Mouse (Mus musculus) neural tube, embryonic 15.5 days (tissue): ENCODE measurements around the gene Mpzl1. TPM values are rescaled to one million over a fixed set of nuclear protein-coding genes. Genes with fewer than 3 reads are reported as not detected.
A peak's percentile ranks its signal among the peaks of the same experiment; 100 is the strongest.

Experiments used
- ATAC-seq: fragments of 200-750 bp; cut with Nextera tagmentation; 2 replicates; pipeline ENCODE4 v1.8.0; 2017; ENCODE audit warnings: mild to moderate bottlenecking, moderate TSS enrichment, moderate library complexity; ENCODE audit not compliant: low FRiP score
- H3K27ac ChIP-seq: fragments of 300-500 bp; sonication (generic); replicated peaks from 2 replicates; pipeline ENCODE4 v1.5.1; 2015; ENCODE audit warnings: mild to moderate bottlenecking, inconsistent platforms
- H3K27me3 ChIP-seq: fragments of 300-500 bp; sonication (generic); replicated peaks from 2 replicates; pipeline ENCODE4 v1.6.1; 2015; ENCODE audit warnings: inconsistent platforms
- H3K36me3 ChIP-seq: fragments of 300-500 bp; sonication (generic); 2 replicates; pipeline ENCODE4 v1.6.1; 2015; ENCODE audit warnings: inconsistent platforms
- H3K4me1 ChIP-seq: fragments of 300-500 bp; sonication (generic); 2 replicates; pipeline ENCODE4 v1.6.1; 2015; ENCODE audit warnings: inconsistent platforms
- H3K4me2 ChIP-seq: fragments of 300-500 bp; sonication (generic); 2 replicates; pipeline ENCODE4 v1.6.1; 2015; ENCODE audit warnings: inconsistent platforms, mild to moderate bottlenecking, moderate library complexity
- H3K4me3 ChIP-seq: fragments of 300-500 bp; sonication (generic); replicated peaks from 2 replicates; pipeline ENCODE4 v1.5.1; 2015; ENCODE audit warnings: mild to moderate bottlenecking, inconsistent platforms
- H3K9ac ChIP-seq: fragments of 300-500 bp; sonication (generic); replicated peaks from 2 replicates; pipeline ENCODE4 v1.6.1; 2015; ENCODE audit warnings: mild to moderate bottlenecking, inconsistent platforms
- H3K9me3 ChIP-seq: fragments of 300-500 bp; sonication (generic); replicated peaks from 2 replicates; pipeline ENCODE4 v1.6.1; 2016; ENCODE audit warnings: inconsistent platforms
- WGBS: fragments of 180-500 bp; shearing (Covaris S2); methylation state at CpG from one replicate; pipeline ENCODE4 v1.1.7; 2015; ENCODE audit warnings: mixed read lengths; 5-methylcytosine and 5-hydroxymethylcytosine counted together
- polyA plus RNA-seq: library from polyadenylated mRNA; unstranded; fragments of >200 nt; fragmentation: Nextera tagmentation; extraction: Ambion mirVana; gene quantifications from 2 replicates; pipeline ENCODE4 v1.2.1, GENCODE M21; 2015

Gene Mpzl1
- polyA plus RNA-seq, 1 experiment from 2014 or later = 163 TPM

DNA sequence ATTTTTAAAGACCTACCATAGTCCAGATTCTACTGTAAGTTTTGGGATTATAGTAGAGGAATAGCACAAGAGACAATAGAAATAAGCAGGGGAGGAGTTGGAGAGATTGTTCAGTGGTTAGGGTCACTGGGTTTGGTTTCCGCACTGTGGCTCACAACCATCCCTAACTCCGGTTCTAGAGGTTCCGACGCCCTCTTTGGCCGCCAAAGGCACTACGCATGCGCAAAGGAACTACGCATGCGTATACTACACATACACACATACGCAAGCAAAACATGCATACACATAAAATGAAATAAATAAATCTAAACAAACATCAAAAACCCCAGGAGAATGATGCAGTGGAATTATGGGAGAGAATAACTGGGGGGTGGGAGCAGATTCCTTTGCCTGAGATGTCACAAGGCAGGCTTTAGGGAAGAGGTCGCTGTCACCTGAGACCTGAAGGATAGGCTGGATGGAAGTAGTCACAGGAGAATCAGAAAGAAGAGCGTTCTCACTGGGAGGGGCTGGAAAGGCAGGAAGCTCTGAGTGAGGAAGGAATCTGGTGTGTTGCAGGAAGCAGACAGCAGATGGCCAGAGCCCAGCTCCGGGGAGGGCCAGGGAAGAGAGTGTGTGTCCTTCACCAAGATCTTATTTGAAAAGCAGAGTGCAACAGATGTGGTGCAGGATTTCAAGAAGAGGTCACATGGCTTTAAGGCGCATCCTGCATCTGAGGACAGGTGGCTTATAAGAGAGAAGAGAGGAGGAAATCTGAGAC is 19.0 kb upstream of the Mpzl1 start:
- Histone ChIP-seq H3K4me3 (no peak overlapping the region), H3K9ac (no peak overlapping the region), H3K27me3 (no peaks in the 10 kb centered on the region), H3K4me1 (no peaks in the 10 kb centered on the region), H3K4me2 (no peak overlapping the region), H3K9me3 (no peaks in the 10 kb centered on the region), H3K36me3 (no peaks in the 10 kb centered on the region), H3K27ac (no peak overlapping the region)
- WGBS = 88% methylated on average over 14 of the region's 14 CpGs
- no peak for ATAC-seq

DNA sequence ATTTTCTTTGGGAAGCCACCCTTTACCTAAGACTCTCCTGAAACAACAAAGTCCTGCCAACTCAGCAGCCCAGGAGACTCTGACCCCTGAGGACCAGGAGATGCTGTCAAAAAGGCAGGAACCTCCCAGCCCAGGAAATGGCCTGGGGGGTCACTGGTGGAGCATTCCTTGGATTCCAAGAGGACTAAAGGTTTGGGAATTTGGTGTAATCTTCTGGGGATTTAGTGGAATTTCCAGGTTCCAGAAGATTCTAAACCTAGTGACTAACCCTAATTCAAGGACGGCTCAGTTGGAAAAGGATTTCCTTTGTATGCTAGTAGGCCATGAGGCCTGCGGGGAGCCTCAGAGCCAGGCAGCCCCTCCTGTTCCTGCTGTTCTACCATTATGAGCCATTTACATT is 18.2 kb upstream of the Mpzl1 start:
- no peak overlapping the region for H3K9ac ChIP-seq
- no peaks in the 10 kb centered on the region for H3K9me3 ChIP-seq
- no peaks in the 10 kb centered on the region for H3K4me1 ChIP-seq
- no peak overlapping the region for H3K4me2 ChIP-seq
- H3K36me3 ChIP-seq = no peaks in the 10 kb centered on the region
- 67% methylated on average over 2 of the region's 2 CpGs for WGBS
- no peaks in the 10 kb centered on the region for H3K27me3 ChIP-seq
- H3K27ac ChIP-seq = no peak overlapping the region
- ATAC-seq = no peak
- no peak overlapping the region for H3K4me3 ChIP-seq

DNA sequence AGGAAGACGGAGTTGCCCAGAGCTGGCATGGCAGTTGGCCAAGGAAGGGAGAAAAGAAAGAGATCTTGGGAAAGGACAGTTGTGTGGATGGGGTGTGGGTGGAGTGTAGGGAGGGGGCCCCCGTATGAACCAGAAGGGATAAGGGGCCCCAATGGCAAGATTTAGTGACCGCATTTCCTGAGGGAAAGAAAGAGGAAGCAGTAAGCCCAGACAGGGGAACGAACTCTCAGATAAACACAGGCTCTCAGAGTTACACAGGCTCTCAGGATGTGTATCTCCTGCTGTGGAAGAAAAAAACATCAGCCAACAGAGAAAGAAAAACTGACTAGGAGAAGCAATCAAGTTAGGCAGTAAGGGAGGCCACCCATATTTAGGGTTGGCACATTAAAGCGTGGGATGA is 16.8 kb upstream of the Mpzl1 start:
- Histone ChIP-seq H3K9ac (no peak overlapping the region), H3K27me3 (no peaks in the 10 kb centered on the region), H3K4me3 (no peak overlapping the region), H3K9me3 (no peaks in the 10 kb centered on the region), H3K4me2 (no peak overlapping the region), H3K4me1 (no peaks in the 10 kb centered on the region), H3K36me3 (no peaks in the 10 kb centered on the region), H3K27ac (no peak overlapping the region)
- WGBS = 57% methylated on average over 5 of the region's 5 CpGs
- ATAC-seq = no peak

DNA sequence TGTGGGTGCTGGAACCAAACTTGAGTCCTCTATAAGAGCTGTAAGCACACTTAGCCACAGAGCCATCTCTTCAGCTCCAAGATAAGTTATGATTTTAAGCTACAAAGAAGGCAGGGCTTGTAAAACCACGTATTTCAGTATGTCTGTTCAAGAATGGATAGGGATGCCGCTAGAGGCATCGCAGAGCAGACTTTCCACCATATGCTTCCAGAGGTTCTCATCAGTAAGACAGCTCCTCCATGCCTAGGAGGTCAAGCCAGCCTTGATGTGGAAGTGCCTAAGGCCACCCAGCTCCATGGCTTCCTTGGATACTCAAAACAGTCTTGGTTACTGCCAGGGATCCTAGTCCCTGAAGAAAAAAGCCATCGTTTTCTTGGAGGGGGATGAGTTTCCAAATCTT is 10.8 kb upstream of the Mpzl1 start:
- Histone ChIP-seq H3K36me3 (no peaks in the 10 kb centered on the region), H3K4me1 (0 out of 2 replicates have a peak, but pooled peaks cover 5% of the 10 kb centered on the region), H3K9ac (no peak overlapping the region), H3K27ac (no peak overlapping the region), H3K27me3 (no peaks in the 10 kb centered on the region), H3K4me2 (no peak overlapping the region), H3K9me3 (no peaks in the 10 kb centered on the region), H3K4me3 (no peak overlapping the region)
- ATAC-seq = no peak
- WGBS = 75% methylated on average over 4 of the region's 4 CpGs

DNA sequence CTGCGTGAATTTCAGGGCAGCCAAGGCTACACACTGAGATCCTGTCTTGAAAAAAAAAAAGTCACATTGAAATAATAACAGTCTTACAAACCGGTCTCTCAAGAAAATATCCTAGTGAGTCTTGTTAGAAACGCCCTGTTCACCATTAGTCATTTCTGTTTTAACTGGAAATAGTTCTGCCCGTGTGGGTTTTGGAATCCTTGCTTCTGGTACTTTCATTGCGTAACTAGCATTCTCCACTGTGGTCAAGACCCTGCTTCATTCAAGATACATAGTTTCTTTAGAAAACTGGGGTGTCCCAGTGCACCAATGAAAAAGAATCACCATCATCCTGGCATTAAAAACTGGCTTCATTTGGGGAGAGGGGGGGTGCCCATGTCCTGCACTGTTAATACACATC is 9.4 kb upstream of the Mpzl1 start:
- no peaks in the 10 kb centered on the region for H3K36me3 ChIP-seq
- H3K4me1 ChIP-seq = 0 out of 2 replicates have a peak, but pooled peaks cover 5% of the 10 kb centered on the region
- H3K4me2 ChIP-seq = peak overlapping the region; percentile 68; the same call in 1 of the 2 replicates
- no peak for ATAC-seq
- H3K4me3 ChIP-seq = no peak overlapping the region
- no peaks in the 10 kb centered on the region for H3K27me3 ChIP-seq
- no peaks in the 10 kb centered on the region for H3K9me3 ChIP-seq
- H3K27ac ChIP-seq = no peak overlapping the region
- H3K9ac ChIP-seq = no peak overlapping the region
- 77% methylated on average over 5 of the region's 5 CpGs for WGBS

DNA sequence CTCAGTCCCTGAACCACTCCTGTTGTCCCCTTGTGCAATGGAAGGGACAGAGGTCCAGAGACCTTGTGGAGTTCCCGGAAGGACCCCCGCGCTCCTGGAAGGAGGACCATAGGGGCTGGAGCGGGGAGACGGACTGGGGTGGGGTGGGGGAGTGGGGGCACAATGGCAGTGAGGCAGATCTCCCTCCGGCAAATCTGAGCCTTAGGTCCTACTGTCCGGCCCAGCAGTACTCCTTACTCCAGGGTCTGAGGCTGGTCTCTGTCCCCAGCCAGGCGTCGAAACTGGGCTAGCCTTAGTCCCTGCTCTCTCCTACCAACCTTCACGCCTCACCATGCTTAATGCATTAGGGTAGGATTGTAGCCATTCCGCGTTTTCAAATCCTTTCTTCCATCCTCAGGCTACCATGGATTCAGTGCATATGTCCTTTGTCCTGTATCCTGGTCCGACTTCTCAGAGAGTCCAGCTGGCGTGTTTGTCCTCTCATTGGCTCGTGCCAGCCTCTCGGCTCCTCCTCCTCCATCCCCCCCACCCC is 8.5 kb upstream of the Mpzl1 start:
- H3K27ac ChIP-seq = peak overlapping the region; percentile 98
- no peaks in the 10 kb centered on the region for H3K9me3 ChIP-seq
- H3K4me2 ChIP-seq = peak overlapping the region; percentile 68
- H3K27me3 ChIP-seq = no peaks in the 10 kb centered on the region
- peak overlapping the region; percentile 98 for H3K9ac ChIP-seq
- H3K4me1 ChIP-seq = 0 out of 2 replicates have a peak, but pooled peaks cover 5% of the 10 kb centered on the region
- ATAC-seq = peak; percentile 80
- H3K4me3 ChIP-seq = peak overlapping the region; percentile 93
- no peaks in the 10 kb centered on the region for H3K36me3 ChIP-seq
- under 1% methylated on average over 16 of the region's 16 CpGs for WGBS

DNA sequence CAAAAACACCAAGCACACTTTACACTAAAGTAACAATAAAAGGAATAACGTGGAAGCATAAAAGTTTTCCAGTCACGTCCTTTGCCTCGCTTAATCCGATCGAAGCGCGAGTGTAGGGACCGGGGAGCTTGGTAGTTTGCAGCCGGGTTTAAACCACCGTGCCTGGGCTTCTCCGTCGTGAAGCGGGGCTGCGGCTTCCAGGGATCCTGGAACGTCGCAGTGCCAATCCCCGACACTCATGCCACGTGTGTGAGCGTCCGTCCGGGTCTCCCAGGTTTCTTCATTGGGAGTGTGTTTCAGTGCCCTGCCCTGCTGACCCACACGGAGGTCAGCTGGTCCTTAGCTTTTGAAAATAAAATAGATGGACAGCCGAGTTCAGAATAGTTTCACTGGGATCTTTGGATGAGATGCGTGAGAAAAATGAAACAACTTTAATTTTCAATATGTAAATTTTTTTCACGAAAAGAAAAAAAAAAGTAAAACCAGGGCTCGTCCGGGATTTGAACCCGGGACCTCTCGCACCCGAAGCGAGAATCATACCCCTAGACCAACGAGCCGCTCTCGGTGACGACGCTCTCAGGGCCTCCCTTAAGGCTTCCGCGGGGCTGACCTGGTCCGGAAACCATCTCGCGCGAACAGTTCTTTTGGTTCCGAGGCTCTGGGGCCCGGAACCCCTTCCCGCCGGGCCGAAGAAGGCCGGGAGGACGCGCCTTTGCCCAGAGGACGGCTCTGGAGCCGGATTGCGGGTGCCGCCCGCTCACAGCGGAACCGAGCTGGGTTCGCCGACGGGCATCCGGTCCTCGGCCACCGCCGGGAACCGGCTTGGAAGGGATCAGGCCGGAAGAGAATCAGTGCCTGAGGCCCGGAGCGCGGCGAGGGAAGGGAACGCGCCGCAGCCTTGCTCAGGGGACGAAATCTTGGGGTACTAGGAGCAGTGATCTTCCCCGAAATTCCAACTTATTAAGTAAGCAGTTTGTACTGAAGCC is 7.7 kb upstream of the Mpzl1 start:
- peak overlapping the region; percentile 98 for H3K27ac ChIP-seq
- H3K4me3 ChIP-seq = peak overlapping the region; percentile 93
- under 1% methylated on average over 75 of the region's 75 CpGs for WGBS
- no peaks in the 10 kb centered on the region for H3K36me3 ChIP-seq
- peak overlapping the region; percentile 98 for H3K9ac ChIP-seq
- no peaks in the 10 kb centered on the region for H3K9me3 ChIP-seq
- ATAC-seq = peak; percentile 87
- no peaks in the 10 kb centered on the region for H3K27me3 ChIP-seq
- peak overlapping the region; percentile 68 for H3K4me2 ChIP-seq
- H3K4me1 ChIP-seq = 0 out of 2 replicates have a peak, but pooled peaks cover 5% of the 10 kb centered on the region

DNA sequence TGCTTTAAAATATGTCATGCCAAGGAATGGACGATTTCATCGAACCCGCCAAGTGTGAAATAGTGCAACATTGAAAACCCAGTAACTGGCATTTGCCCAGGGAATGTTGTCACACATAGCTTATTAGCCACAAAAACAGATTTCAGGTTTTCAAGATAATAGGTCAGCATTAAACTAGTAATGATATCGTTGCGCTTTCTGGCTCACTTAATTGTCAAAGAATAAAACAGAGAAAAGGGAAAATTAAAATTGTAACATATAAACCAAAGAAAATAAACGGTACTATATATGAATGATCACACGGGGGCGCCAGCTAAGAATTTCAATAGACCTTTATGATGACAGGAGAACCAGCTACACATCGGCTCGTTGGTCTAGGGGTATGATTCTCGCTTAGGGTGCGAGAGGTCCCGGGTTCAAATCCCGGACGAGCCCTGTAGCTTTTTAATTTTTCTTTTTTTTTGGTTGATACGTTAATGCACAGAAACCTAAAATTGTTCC is 7.0 kb upstream of the Mpzl1 start:
- peak overlapping the region; percentile 93 for H3K4me3 ChIP-seq
- H3K27ac ChIP-seq = peak overlapping the region; percentile 82
- WGBS = 4% methylated on average over 16 of the region's 16 CpGs
- H3K27me3 ChIP-seq = no peaks in the 10 kb centered on the region
- peak overlapping the region; percentile 75 for H3K9ac ChIP-seq
- H3K9me3 ChIP-seq = no peaks in the 10 kb centered on the region
- ATAC-seq = peak; percentile 72
- no peaks in the 10 kb centered on the region for H3K36me3 ChIP-seq
- 0 out of 2 replicates have a peak, but pooled peaks cover 5% of the 10 kb centered on the region for H3K4me1 ChIP-seq
- H3K4me2 ChIP-seq = peak overlapping the region; percentile 60

DNA sequence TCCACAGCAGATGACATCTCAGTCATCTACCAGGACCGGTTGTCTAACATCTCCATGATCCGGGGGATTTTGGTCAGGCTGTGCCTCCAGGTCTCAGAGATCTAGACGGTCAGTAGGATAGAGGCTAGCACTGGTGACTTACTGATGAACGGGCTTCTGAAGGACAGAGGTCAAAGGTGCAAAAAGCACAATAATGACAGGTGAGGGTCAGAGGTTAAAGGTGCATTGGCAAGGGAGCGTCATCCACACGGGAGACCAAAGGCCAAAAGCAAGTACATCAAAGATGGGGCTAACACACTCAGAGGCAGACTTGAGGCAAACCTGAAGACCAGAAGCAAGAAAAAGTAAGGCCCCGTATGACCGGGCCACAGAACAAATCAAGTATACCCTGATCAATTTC is 2.0 kb upstream of the Mpzl1 start:
- H3K9me3 ChIP-seq = no peaks in the 10 kb centered on the region
- peaks cover 36% of the 10 kb centered on the region for H3K4me1 ChIP-seq
- H3K27me3 ChIP-seq = no peaks in the 10 kb centered on the region
- ATAC-seq = no peak
- WGBS = 93% methylated on average over 8 of the region's 8 CpGs
- H3K36me3 ChIP-seq = no peaks in the 10 kb centered on the region
- H3K4me3 ChIP-seq = no peak overlapping the region
- H3K27ac ChIP-seq = no peak overlapping the region
- H3K4me2 ChIP-seq = no peak overlapping the region
- H3K9ac ChIP-seq = no peak overlapping the region

DNA sequence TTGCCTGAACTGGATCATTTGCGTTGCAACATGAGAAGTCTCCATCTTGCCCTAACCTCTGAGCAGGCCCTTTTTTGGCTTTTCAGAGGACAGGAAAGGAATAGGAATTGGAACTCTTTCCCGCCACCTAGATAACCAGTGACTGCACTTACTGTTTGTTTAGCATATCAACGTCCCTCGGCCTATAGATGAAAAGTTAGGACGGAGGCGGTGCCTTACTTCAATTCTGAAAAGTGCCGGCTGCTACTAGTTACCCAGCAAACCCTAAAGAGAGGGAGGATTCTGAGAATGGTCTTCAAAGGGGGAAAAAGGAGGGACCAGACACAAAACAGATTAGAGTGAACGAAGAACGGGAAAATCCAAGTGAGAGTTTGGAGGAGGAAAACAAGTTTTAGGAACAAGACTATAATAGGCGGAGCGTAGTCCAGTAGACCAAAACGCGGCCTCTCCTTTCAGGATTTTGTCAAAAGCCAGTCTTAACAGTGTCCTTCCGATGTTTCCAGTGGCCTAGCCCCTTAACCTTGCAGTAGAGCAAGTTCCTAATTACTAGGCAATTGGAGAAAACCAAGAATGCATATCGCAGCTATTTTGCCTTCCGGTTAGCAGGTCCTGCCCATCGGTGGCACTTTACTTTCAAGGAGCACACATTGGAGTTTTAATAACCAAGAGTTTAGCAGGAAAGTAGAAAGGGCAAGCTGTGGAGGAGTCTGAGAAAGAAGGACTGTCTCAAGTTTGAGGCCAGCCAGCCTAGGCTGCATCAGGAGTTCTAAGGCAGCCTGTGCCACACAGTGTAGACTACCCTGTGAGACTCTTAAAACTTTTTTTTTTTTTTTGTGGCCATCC is 938 bp upstream of the Mpzl1 start:
- H3K27ac ChIP-seq = peak overlapping the region; percentile 81
- no peaks in the 10 kb centered on the region for H3K27me3 ChIP-seq
- no peaks in the 10 kb centered on the region for H3K9me3 ChIP-seq
- H3K4me1 ChIP-seq = peaks cover 38% of the 10 kb centered on the region
- no peaks in the 10 kb centered on the region for H3K36me3 ChIP-seq
- H3K9ac ChIP-seq = 0 out of 2 replicates have a peak overlapping the region, but pooled peaks have one; percentile 58
- peak; percentile 4; the same call in 1 of the 2 replicates for ATAC-seq
- H3K4me3 ChIP-seq = peak overlapping the region; percentile 86
- H3K4me2 ChIP-seq = peak overlapping the region; percentile 77
- WGBS = 30% methylated on average over 17 of the region's 17 CpGs
